Mouse (Mus musculus) kidney, adult 2 months (tissue): ENCODE measurements around the gene S1pr2.

ENCODE experiments used
- CTCF ChIP-seq: fragments of 200-500 bp; conservative IDR thresholded peaks from 2 replicates; pipeline ENCODE4 v1.5.1; 2011; ENCODE audit warnings: low read depth, mild to moderate bottlenecking, control low read depth, low read length, moderate library complexity, mixed read lengths; ENCODE audit not compliant: insufficient read depth, insufficient read length
- POLR2A ChIP-seq: fragments of 200-500 bp; IDR thresholded peaks from one replicate; pipeline ENCODE4 v1.6.1; 2011; ENCODE audit warnings: low read depth, low read length, control low read depth

GRCm38 (mm10) chr9:20976216-20976960 lies at the start of gene S1pr2:
- TF ChIP-seq CTCF (no peak), POLR2A (no peak)
